Mouse (Mus musculus) C2C12 (cell line): ENCODE data around the gene Uox.

Source experiments
- CEBPB ChIP-seq: IDR thresholded peaks from one replicate; pipeline ENCODE4 v1.6.1; 2011; ENCODE audit warnings: low read depth, mild to moderate bottlenecking, control low read depth, moderate library complexity
- CTCF ChIP-seq: IDR thresholded peaks from one replicate; pipeline ENCODE4 v1.5.1; 2011; ENCODE audit not compliant: control insufficient read depth, insufficient read depth, insufficient read length
- MAX ChIP-seq: IDR thresholded peaks from one replicate; pipeline ENCODE4 v1.6.1; 2011; ENCODE audit warnings: mild to moderate bottlenecking, control low read depth
- MYOD1 ChIP-seq: IDR thresholded peaks from one replicate; pipeline ENCODE4 v1.6.1; 2011; ENCODE audit warnings: low read depth; ENCODE audit not compliant: control insufficient read depth, insufficient read length
- MYOG ChIP-seq: IDR thresholded peaks from one replicate; pipeline ENCODE4 v1.6.1; 2011; ENCODE audit not compliant: control insufficient read depth, insufficient read length; ENCODE audit errors: extremely low read depth
- USF1 ChIP-seq: IDR thresholded peaks from one replicate; pipeline ENCODE4 v1.6.1; 2011; ENCODE audit warnings: low read depth, mild to moderate bottlenecking, control low read depth, moderate library complexity

GRCm38 (mm10) chr3:146658061-146658639 is 87.9 kb downstream of the Uox start:
- TF ChIP-seq CTCF = no peak
- TF ChIP-seq MAX = no peak
- TF ChIP-seq MYOD1 = no peak
- TF ChIP-seq CEBPB = no peak
- no peak for TF ChIP-seq USF1
- TF ChIP-seq MYOG = no peak
